Mouse (Mus musculus) CH12.LX (cell line): Measurements from ENCODE around the gene Cenpp. TPM values are rescaled to one million over a fixed set of nuclear protein-coding genes. Genes with fewer than 3 reads are reported as not detected.

Experiments used
- DNase-seq: peaks from one replicate; pipeline ENCODE4 v3.0.0-alpha.2; 2013; ENCODE audit errors: extremely low read depth
- H3K27ac ChIP-seq: 2 replicates; pipeline ENCODE4 v1.5.1; 2012; ENCODE audit warnings: low read depth, mild to moderate bottlenecking, control low read depth, moderate library complexity; ENCODE audit not compliant: insufficient read depth
- H3K27me3 ChIP-seq: replicated peaks from 2 replicates; pipeline ENCODE3; 2012; ENCODE audit warnings: inconsistent platforms
- H3K36me3 ChIP-seq, 2 experiments: replicated peaks in 1 of 2; 2 replicates each; pipeline versions ENCODE3 to v1.6.1; 2012; ENCODE audit warnings: inconsistent platforms in 1 of 2, low read length in 1 of 2, mild to moderate bottlenecking in 1 of 2, mixed read lengths in 1 of 2, moderate library complexity in 1 of 2; ENCODE audit not compliant: control insufficient read depth in 1 of 2, insufficient read depth in 1 of 2
- H3K4me1 ChIP-seq, 2 experiments: 2 replicates each; pipeline ENCODE4 v1.6.1; 2012; ENCODE audit warnings: inconsistent platforms in 1 of 2, moderate library complexity in 1 of 2; ENCODE audit not compliant: insufficient read depth in 2 of 2, control insufficient read depth in 1 of 2
- H3K4me2 ChIP-seq: 2 replicates; pipeline ENCODE4 v1.6.1; 2012; ENCODE audit warnings: low read depth, mild to moderate bottlenecking, control low read depth; ENCODE audit not compliant: poor library complexity, insufficient read depth, severe bottlenecking
- H3K4me3 ChIP-seq, 3 experiments: fragments of 150-350 bp in 1 of 3; sonication (generic) in 1 of 3; replicated peaks in 1 of 3; 2 replicates each; pipeline versions ENCODE3 to v1.5.1; 2011 to 2012; ENCODE audit warnings: low read depth in 2 of 3, low read length in 2 of 3, mild to moderate bottlenecking in 2 of 3, moderate library complexity in 2 of 3, control low read depth in 1 of 3, improper control_type of control experiment in 1 of 3, inconsistent platforms in 1 of 3, mixed read lengths in 1 of 3; ENCODE audit not compliant: poor library complexity in 1 of 3
- H3K79me2 ChIP-seq: replicated peaks from 2 replicates; pipeline ENCODE4 v1.6.1; 2012; ENCODE audit warnings: mild to moderate bottlenecking, moderate library complexity; ENCODE audit not compliant: control insufficient read depth, poor library complexity, insufficient read depth, severe bottlenecking; ENCODE audit errors: extremely low read depth
- H3K9ac ChIP-seq: 2 replicates; pipeline ENCODE4 v1.6.1; 2012; ENCODE audit warnings: low read depth, mild to moderate bottlenecking, control low read depth, moderate library complexity; ENCODE audit not compliant: insufficient read depth
- H3K9me3 ChIP-seq: replicated peaks from 2 replicates; pipeline ENCODE3; 2012; ENCODE audit warnings: low read length, inconsistent platforms, mixed read lengths
- BHLHE40 ChIP-seq: IDR thresholded peaks from 2 replicates; pipeline ENCODE4 v1.6.1; 2011; ENCODE audit warnings: mild to moderate bottlenecking, low read depth, low read length, improper control_type of control experiment
- CHD1 ChIP-seq: IDR thresholded peaks from 2 replicates; pipeline ENCODE4 v1.6.1; 2012; ENCODE audit warnings: low read depth, low read length, improper control_type of control experiment, inconsistent platforms
- CHD2 ChIP-seq: IDR thresholded peaks from 2 replicates; pipeline ENCODE4 v1.6.1; 2011; ENCODE audit warnings: low read length, improper control_type of control experiment
- CTCF ChIP-seq, 2 experiments: IDR thresholded peaks in 1 of 2; conservative IDR thresholded peaks in 1 of 2; 2 replicates each; pipeline ENCODE4 v1.5.1; 2011 to 2012; ENCODE audit warnings: low read depth in 2 of 2, low read length in 2 of 2, improper control_type of control experiment in 1 of 2, inconsistent platforms in 1 of 2, mild to moderate bottlenecking in 1 of 2, moderate library complexity in 1 of 2
- E2F4 ChIP-seq: IDR thresholded peaks from 2 replicates; pipeline ENCODE4 v1.6.1; 2011; ENCODE audit warnings: low read depth, low read length, improper control_type of control experiment; ENCODE audit not compliant: insufficient replicate concordance
- EP300 ChIP-seq: IDR thresholded peaks from 2 replicates; pipeline ENCODE4 v1.6.1; 2011; ENCODE audit warnings: low read length, improper control_type of control experiment
- JUND ChIP-seq: conservative IDR thresholded peaks from 2 replicates; pipeline ENCODE4 v1.6.1; 2011; ENCODE audit warnings: low read depth, low read length, improper control_type of control experiment
- MAX ChIP-seq: IDR thresholded peaks from 2 replicates; pipeline ENCODE4 v1.6.1; 2011; ENCODE audit warnings: low read length, improper control_type of control experiment
- MAZ ChIP-seq: IDR thresholded peaks from 2 replicates; pipeline ENCODE4 v1.6.1; 2012; ENCODE audit warnings: low read depth, mild to moderate bottlenecking, inconsistent platforms, low read length, improper control_type of control experiment, moderate library complexity
- NRF1 ChIP-seq: IDR thresholded peaks from 2 replicates; pipeline ENCODE4 v1.6.1; 2014; ENCODE audit warnings: low read depth, mild to moderate bottlenecking, inconsistent platforms, low read length, improper control_type of control experiment, moderate library complexity
- PAX5 ChIP-seq: IDR thresholded peaks from 2 replicates; pipeline ENCODE4 v1.6.1; 2012; ENCODE audit warnings: low read length, inconsistent platforms, mixed read lengths
- POLR2A ChIP-seq: IDR thresholded peaks from 2 replicates; pipeline ENCODE4 v1.6.1; 2011; ENCODE audit warnings: low read depth, mild to moderate bottlenecking, improper control_type of control experiment, low read length
- SMC3 ChIP-seq: IDR thresholded peaks from 2 replicates; pipeline ENCODE4 v1.6.1; 2011; ENCODE audit warnings: low read depth, low read length, improper control_type of control experiment
- TBP ChIP-seq: conservative IDR thresholded peaks from 2 replicates; pipeline ENCODE4 v1.6.1; 2011; ENCODE audit warnings: low read depth, low read length, improper control_type of control experiment
- TCF12 ChIP-seq: IDR thresholded peaks from 2 replicates; pipeline ENCODE4 v1.6.1; 2014; ENCODE audit warnings: low read depth, mild to moderate bottlenecking, inconsistent platforms, low read length, improper control_type of control experiment
- USF1 ChIP-seq: IDR thresholded peaks from 2 replicates; pipeline ENCODE4 v1.6.1; 2014; ENCODE audit warnings: low read depth, mild to moderate bottlenecking, inconsistent platforms, low read length, improper control_type of control experiment
- USF2 ChIP-seq: conservative IDR thresholded peaks from 2 replicates; pipeline ENCODE4 v1.6.1; 2011; ENCODE audit warnings: low read depth, low read length, improper control_type of control experiment
- ZKSCAN1 ChIP-seq: IDR thresholded peaks from 2 replicates; pipeline ENCODE4 v1.6.1; 2012; ENCODE audit warnings: low read depth, inconsistent platforms, low read length, improper control_type of control experiment, borderline replicate concordance
- ZMIZ1 ChIP-seq: IDR thresholded peaks from 2 replicates; pipeline ENCODE4 v1.6.1; 2012; ENCODE audit warnings: low read depth, mild to moderate bottlenecking, inconsistent platforms, low read length, improper control_type of control experiment
- dilution Hi-C: fragments of 300-500 bp; cut with MboI; formaldehyde crosslinking; loops from 2 replicates; pipeline ENCODE4 v1.14.3; 2020; ENCODE audit warnings: low sequenced_read_pairs; ENCODE audit not compliant: extremely low pct_unique_long_range_greater_than_20kb, extremely low pct_ligation_motif_present
- in situ Hi-C: fragments of 300-500 bp; cut with MboI; formaldehyde crosslinking; loops from 3 replicates; pipeline ENCODE4 v1.14.3; 2019; ENCODE audit warnings: low sequenced_read_pairs, low pct_ligation_motif_present, low pct_unique_long_range_greater_than_20kb, mixed read lengths
- polyA plus RNA-seq: library from polyadenylated mRNA; unstranded; fragments of >175 nt; gene quantifications from 2 replicates; pipeline ENCODE4 v1.2.1, GENCODE M21; 2012; ENCODE audit warnings: low read depth; ENCODE audit not compliant: insufficient read length
- total RNA-seq, 2 experiments: library from RNA; depleted of rRNA; stranded (reverse); fragments of 300-350 nt in 1 of 2; fragments of >200 nt in 1 of 2; gene quantifications; 2 replicates each; pipeline ENCODE4 v1.2.3; 2012 to 2014

Cenpp gene
- total and polyA plus RNA-seq, 3 experiments = 11.2 to 35.3 (median 11.8) TPM

- H3K9ac ChIP-seq = no peak overlapping the region
- no peak for TF ChIP-seq POLR2A
- TF ChIP-seq JUND = no peak
- no peak for TF ChIP-seq BHLHE40
- TF ChIP-seq, all 38 proteins: peak for 0
- Histone ChIP-seq H3K36me3 (no peaks in the 10 kb centered on the region), H3K9me3 (no peaks in the 10 kb centered on the region), H3K79me2 (no peaks in the 10 kb centered on the region), H3K4me1 (no peaks in the 10 kb centered on the region), H3K27me3 (no peaks in the 10 kb centered on the region), H3K27ac (no peak overlapping the region), H3K4me3 (no peak overlapping the region), H3K4me2 (no peak overlapping the region)
- dilution Hi-C loops (no loop called here), in situ Hi-C loops (no loop called here)
- DNase-seq = no peak
Observed at GRCm38 (mm10) chr13:49505776-49506175, 146.8 kb downstream of the Cenpp start.

DNA sequence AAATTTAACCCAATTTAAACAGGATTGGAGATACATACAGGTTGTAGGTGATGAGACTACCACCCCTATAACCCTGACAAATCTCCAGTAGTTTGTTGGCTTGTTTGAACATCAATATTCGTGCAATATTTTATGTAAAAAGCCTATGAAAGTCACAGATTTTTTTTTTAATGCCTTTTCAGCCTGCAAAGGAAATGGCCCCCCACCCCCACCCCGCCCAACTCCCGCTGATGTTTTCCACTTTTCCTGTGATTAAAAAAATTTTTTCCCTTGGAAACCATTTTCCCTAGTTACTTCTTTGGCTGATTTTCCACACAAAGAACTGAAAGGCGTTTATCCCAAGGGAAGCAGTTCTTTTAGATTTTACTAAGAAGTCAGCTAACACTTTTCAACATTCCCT lies 148.1 kb downstream of the Cenpp start, which contains the start of gene Ecm2:
Gene Ecm2 (plus strand): TSS at position 301 of the 400 bp plus-strand sequence.
- Histone ChIP-seq H3K4me2 (peak within 1 kb of the TSS; percentile 61), H3K9ac (no peak within 1 kb of the TSS), H3K4me1 (no peaks in the 10 kb centered on the region), H3K27me3 (no peaks in the 10 kb centered on the region), H3K4me3 (no peak within 1 kb of the TSS), H3K79me2 (no peaks in the 10 kb centered on the region), H3K9me3 (no peaks in the 10 kb centered on the region), H3K36me3 (no peaks in the 10 kb centered on the region), H3K27ac (no peak within 1 kb of the TSS)
- dilution Hi-C loops = no loop called here
- TF ChIP-seq CHD2 = no peak
- TF ChIP-seq CHD1 = no peak
- TF ChIP-seq NRF1 = no peak
- no peak for TF ChIP-seq TBP
- no peak for TF ChIP-seq SMC3
- TF ChIP-seq ZKSCAN1 = no peak
- no peak for TF ChIP-seq ZMIZ1
- TF ChIP-seq E2F4 = no peak
- no peak for TF ChIP-seq USF1
- TF ChIP-seq CTCF (conservative IDR thresholded peaks at IDR 0.05 in 1 of 2, IDR thresholded peaks at IDR 0.05 in 1 of 2; ENCODE audit: low read depth in 2 of 2, low read length in 2 of 2) = no peak
- no peak for TF ChIP-seq PAX5
- no peak for TF ChIP-seq JUND
- no peak for TF ChIP-seq USF2
- TF ChIP-seq TCF12 = no peak
- TF ChIP-seq MAX = no peak
- no peak for TF ChIP-seq MAZ
- no peak for TF ChIP-seq EP300
- DNase-seq = no peak
- in situ Hi-C loops = no loop called here
